Mouse (Mus musculus): ENCODE results near the gene Sf3a1.
A peak's percentile ranks its signal among the peaks of the same experiment; 100 is the strongest.
"Not testable (repeated sequence)": the region's sequence is repeated elsewhere in the genome, so short reads cannot be mapped to it uniquely, and the experiment has no call there.

Sf3a1 gene

GRCm38 (mm10) chr11:4185480-4185879, 25.3 kb downstream of the Sf3a1 start:
- DNase-seq (ENCODE audit: low spot score) = not testable (repeated sequence)

GRCm38 (mm10) chr11:4186486-4187317, 26.6 kb downstream of the Sf3a1 start, which contains the start of gene Tbc1d10a:
Tbc1d10a (plus strand) TSS chr11:4186789.
- DNase-seq (ENCODE audit: low spot score) = peak; percentile 98

GRCm38 (mm10) chr11:4187318-4187700, 27.2 kb downstream of the Sf3a1 start:
- DNase-seq (ENCODE audit: low spot score) = no peak

- peak; percentile 50 for DNase-seq (ENCODE audit: low spot score)
Observed at GRCm38 (mm10) chr11:4189182-4189581, 29.0 kb downstream of the Sf3a1 start.

- no peak for DNase-seq (ENCODE audit: low spot score)
Observed at GRCm38 (mm10) chr11:4190677-4191076, 30.5 kb downstream of the Sf3a1 start.

GRCm38 (mm10) chr11:4192757-4193156, 32.6 kb downstream of the Sf3a1 start:
- DNase-seq (ENCODE audit: low spot score) = no peak

- no peak for DNase-seq (ENCODE audit: low spot score)
Observed at GRCm38 (mm10) chr11:4193420-4193819, 33.3 kb downstream of the Sf3a1 start.

GRCm38 (mm10) chr11:4195597-4196031, 35.5 kb downstream of the Sf3a1 start:
- no peak for DNase-seq (ENCODE audit: low spot score)

GRCm38 (mm10) chr11:4196636-4197035, 36.5 kb downstream of the Sf3a1 start:
- DNase-seq (ENCODE audit: low spot score) = no peak

- peak; percentile 71 for DNase-seq (ENCODE audit: low spot score)
Observed at GRCm38 (mm10) chr11:4197691-4198090, 37.5 kb downstream of the Sf3a1 start.

- no peak for DNase-seq (ENCODE audit: low spot score)
Observed at GRCm38 (mm10) chr11:4201981-4202700, 42.0 kb downstream of the Sf3a1 start.

- no peak for DNase-seq (ENCODE audit: low spot score)
Observed at GRCm38 (mm10) chr11:4202995-4203704, 43.0 kb downstream of the Sf3a1 start.

- peak; percentile 71 for DNase-seq (ENCODE audit: low spot score)
Observed at GRCm38 (mm10) chr11:4203705-4204074, 43.5 kb downstream of the Sf3a1 start.

- DNase-seq (ENCODE audit: low spot score) = no peak
Observed at GRCm38 (mm10) chr11:4205097-4205655, 45.0 kb downstream of the Sf3a1 start.

- DNase-seq (ENCODE audit: low spot score) = no peak
Observed at GRCm38 (mm10) chr11:4205951-4206350, 45.8 kb downstream of the Sf3a1 start.

GRCm38 (mm10) chr11:4206563-4206962, 46.4 kb downstream of the Sf3a1 start:
- DNase-seq (ENCODE audit: low spot score) = no peak

- DNase-seq (ENCODE audit: low spot score) = no peak
Observed at GRCm38 (mm10) chr11:4207655-4208054, 47.5 kb downstream of the Sf3a1 start.

- no peak for DNase-seq (ENCODE audit: low spot score)
Observed at GRCm38 (mm10) chr11:4209556-4209955, 49.4 kb downstream of the Sf3a1 start.

GRCm38 (mm10) chr11:4210786-4211185, 50.6 kb downstream of the Sf3a1 start:
- DNase-seq (ENCODE audit: low spot score) = no peak

- DNase-seq (ENCODE audit: low spot score) = peak; percentile 63
Observed at GRCm38 (mm10) chr11:4213107-4213506, 53.0 kb downstream of the Sf3a1 start.

GRCm38 (mm10) chr11:4214572-4214971, 54.4 kb downstream of the Sf3a1 start:
- no peak for DNase-seq (ENCODE audit: low spot score)

GRCm38 (mm10) chr11:4215061-4215460, 54.9 kb downstream of the Sf3a1 start:
- no peak for DNase-seq (ENCODE audit: low spot score)

All from ovary, adult 18-20 months (tissue).